Mouse (Mus musculus) MEL (cell line): ENCODE results near the gene Vasn. TPM values are rescaled to one million over a fixed set of nuclear protein-coding genes. Genes with fewer than 3 reads are reported as not detected.

ENCODE experiments used
- DNase-seq: peaks from one replicate; pipeline ENCODE4 v3.0.0; 2011; ENCODE audit warnings: low read depth, low spot score
- H3K27ac ChIP-seq: 2 replicates; pipeline ENCODE4 v1.5.1; 2012; ENCODE audit warnings: low read depth, mild to moderate bottlenecking, control low read depth, low read length, moderate library complexity; ENCODE audit not compliant: control insufficient read depth
- H3K27me3 ChIP-seq, 2 experiments: fragments of 150-350 bp in 1 of 2; sonication (generic) in 1 of 2; 2 replicates each; pipeline ENCODE4 v1.6.1; 2012; ENCODE audit warnings: low read length in 2 of 2, mild to moderate bottlenecking in 2 of 2, improper control_type of control experiment in 1 of 2, moderate library complexity in 1 of 2; ENCODE audit not compliant: insufficient read depth in 2 of 2, control insufficient read depth in 1 of 2
- H3K36me3 ChIP-seq, 2 experiments: 2 replicates each; pipeline ENCODE4 v1.6.1; 2012 to 2014; ENCODE audit warnings: low read length in 2 of 2, improper control_type of control experiment in 1 of 2, inconsistent platforms in 1 of 2, mild to moderate bottlenecking in 1 of 2; ENCODE audit not compliant: insufficient read depth in 2 of 2, control insufficient read depth in 1 of 2
- H3K4me1 ChIP-seq, 2 experiments: fragments of 150-350 bp in 1 of 2; sonication (generic) in 1 of 2; 2 replicates each; pipeline ENCODE4 v1.6.1; 2012; ENCODE audit warnings: low read length in 2 of 2, improper control_type of control experiment in 1 of 2, mild to moderate bottlenecking in 1 of 2; ENCODE audit not compliant: insufficient read depth in 2 of 2, control insufficient read depth in 1 of 2
- H3K4me3 ChIP-seq, 2 experiments: fragments of 150-350 bp in 1 of 2; sonication (generic) in 1 of 2; 2 replicates each; pipeline ENCODE4 v1.5.1; 2012; ENCODE audit warnings: low read depth in 2 of 2, low read length in 2 of 2, mild to moderate bottlenecking in 2 of 2, moderate library complexity in 2 of 2, control low read depth in 1 of 2, improper control_type of control experiment in 1 of 2; ENCODE audit not compliant: control insufficient read depth in 1 of 2, insufficient read depth in 1 of 2
- H3K79me2 ChIP-seq: 2 replicates; pipeline ENCODE4 v1.6.1; 2012; ENCODE audit warnings: mild to moderate bottlenecking, low read length, moderate library complexity; ENCODE audit not compliant: control insufficient read depth, poor library complexity, insufficient read depth
- H3K9ac ChIP-seq: 2 replicates; pipeline ENCODE4 v1.6.1; 2012; ENCODE audit warnings: low read depth, mild to moderate bottlenecking, control low read depth, low read length, moderate library complexity; ENCODE audit not compliant: control insufficient read depth, poor library complexity, severe bottlenecking
- H3K9me3 ChIP-seq: fragments of 150-350 bp; sonication (generic); replicated peaks from 2 replicates; pipeline ENCODE4 v1.6.1; 2012; ENCODE audit warnings: mild to moderate bottlenecking, low read length, improper control_type of control experiment, moderate library complexity; ENCODE audit not compliant: insufficient read depth
- BHLHE40 ChIP-seq: IDR thresholded peaks from 2 replicates; pipeline ENCODE4 v1.6.1; 2012; ENCODE audit warnings: low read depth, mild to moderate bottlenecking, inconsistent platforms, low read length, improper control_type of control experiment, borderline replicate concordance
- CHD1 ChIP-seq: IDR thresholded peaks from 2 replicates; pipeline ENCODE4 v1.6.1; 2012; ENCODE audit warnings: low read depth, mild to moderate bottlenecking, inconsistent platforms, low read length, improper control_type of control experiment
- CHD2 ChIP-seq: IDR thresholded peaks from 2 replicates; pipeline ENCODE4 v1.6.1; 2011; ENCODE audit warnings: low read length, improper control_type of control experiment
- CTCF ChIP-seq, 3 experiments: IDR thresholded peaks in 2 of 3; conservative IDR thresholded peaks in 1 of 3; 2 replicates each; pipeline ENCODE4 v1.5.1; 2011 to 2012; ENCODE audit warnings: low read length in 3 of 3, low read depth in 2 of 3, mild to moderate bottlenecking in 2 of 3, improper control_type of control experiment in 1 of 3, inconsistent platforms in 1 of 3, mixed read lengths in 1 of 3, moderate library complexity in 1 of 3; ENCODE audit not compliant: control insufficient read depth in 1 of 3, insufficient read depth in 1 of 3, poor library complexity in 1 of 3, severe bottlenecking in 1 of 3
- KAT2A ChIP-seq: conservative IDR thresholded peaks from 2 replicates; pipeline ENCODE4 v1.6.1; 2012; ENCODE audit warnings: low read depth, low read length, improper control_type of control experiment, inconsistent platforms
- MAFK ChIP-seq: IDR thresholded peaks from 2 replicates; pipeline ENCODE4 v1.6.1; 2011; ENCODE audit warnings: low read depth, mild to moderate bottlenecking, low read length, improper control_type of control experiment, borderline replicate concordance
- MAZ ChIP-seq: IDR thresholded peaks from 2 replicates; pipeline ENCODE4 v1.6.1; 2012; ENCODE audit warnings: low read depth, mild to moderate bottlenecking, inconsistent platforms, low read length, improper control_type of control experiment
- MXI1 ChIP-seq: IDR thresholded peaks from 2 replicates; pipeline ENCODE4 v1.6.1; 2011; ENCODE audit warnings: mild to moderate bottlenecking, low read depth, low read length, improper control_type of control experiment
- MYB ChIP-seq: IDR thresholded peaks from 2 replicates; pipeline ENCODE4 v1.6.1; 2011; ENCODE audit warnings: mild to moderate bottlenecking, low read depth, low read length, improper control_type of control experiment
- MYC ChIP-seq: IDR thresholded peaks from 2 replicates; pipeline ENCODE4 v1.6.1; 2011; ENCODE audit warnings: low read depth, mild to moderate bottlenecking, low read length, improper control_type of control experiment, moderate library complexity
- NRF1 ChIP-seq: IDR thresholded peaks from 2 replicates; pipeline ENCODE4 v1.6.1; 2014; ENCODE audit warnings: low read depth, mild to moderate bottlenecking, inconsistent platforms, low read length, improper control_type of control experiment, moderate library complexity; ENCODE audit not compliant: poor library complexity, insufficient read depth, severe bottlenecking
- POLR2A ChIP-seq, 2 experiments: IDR thresholded peaks; 2 replicates each; pipeline ENCODE4 v1.6.1; 2011 to 2012; ENCODE audit warnings: low read length in 2 of 2, mild to moderate bottlenecking in 2 of 2, control low read depth in 1 of 2, improper control_type of control experiment in 1 of 2, low read depth in 1 of 2, moderate library complexity in 1 of 2; ENCODE audit not compliant: control insufficient read depth in 1 of 2, insufficient read depth in 1 of 2, poor library complexity in 1 of 2
- SIN3A ChIP-seq: IDR thresholded peaks from 2 replicates; pipeline ENCODE4 v1.6.1; 2012; ENCODE audit warnings: low read length, improper control_type of control experiment, inconsistent platforms
- SMC3 ChIP-seq: IDR thresholded peaks from 2 replicates; pipeline ENCODE4 v1.6.1; 2011; ENCODE audit warnings: low read depth, low read length, improper control_type of control experiment
- TCF12 ChIP-seq: IDR thresholded peaks from 2 replicates; pipeline ENCODE4 v1.6.1; 2014; ENCODE audit warnings: low read depth, mild to moderate bottlenecking, inconsistent platforms, low read length, improper control_type of control experiment, moderate library complexity
- UBTF ChIP-seq: IDR thresholded peaks from 2 replicates; pipeline ENCODE4 v1.6.1; 2012; ENCODE audit warnings: low read depth, mild to moderate bottlenecking, inconsistent platforms, low read length, improper control_type of control experiment, moderate library complexity, borderline replicate concordance; ENCODE audit not compliant: insufficient read depth
- USF2 ChIP-seq, 2 experiments: IDR thresholded peaks; 2 replicates each; pipeline ENCODE4 v1.6.1; 2011 to 2012; ENCODE audit warnings: improper control_type of control experiment in 2 of 2, low read length in 2 of 2, borderline replicate concordance in 1 of 2, inconsistent platforms in 1 of 2, low read depth in 1 of 2, mild to moderate bottlenecking in 1 of 2; ENCODE audit not compliant: insufficient read depth in 1 of 2
- ZC3H11A ChIP-seq: IDR thresholded peaks from 2 replicates; pipeline ENCODE4 v1.6.1; 2012; ENCODE audit warnings: low read depth, mild to moderate bottlenecking, inconsistent platforms, low read length, improper control_type of control experiment
- ZNF384 ChIP-seq: IDR thresholded peaks from 2 replicates; pipeline ENCODE4 v1.6.1; 2012; ENCODE audit warnings: low read depth, mild to moderate bottlenecking, inconsistent platforms, low read length, improper control_type of control experiment
- polyA plus RNA-seq, 2 experiments: library from polyadenylated mRNA; stranded (reverse) in 1 of 2; unstranded in 1 of 2; fragments of >175 nt in 1 of 2; fragments of >200 nt in 1 of 2; gene quantifications; 2 replicates each; pipeline versions ENCODE4 v1.2.1 to v1.2.4; 2012; ENCODE audit warnings: low replicate concordance in 2 of 2, low read depth in 1 of 2; ENCODE audit not compliant: insufficient read length in 2 of 2, insufficient read depth in 1 of 2, missing spikeins in 1 of 2
- total RNA-seq: library from RNA; depleted of rRNA; stranded (reverse); fragments of 300-350 nt; gene quantifications from 2 replicates; pipeline ENCODE4 v1.2.3, GENCODE M21; 2012

Gene Vasn
- total and polyA plus RNA-seq, 3 experiments: 0.19 to 3.1 TPM; not detected in 1

GRCm38 (mm10) chr16:4629950-4630349, 9.8 kb upstream of the Vasn start (continued):
- no peak for TF ChIP-seq NRF1
- TF ChIP-seq ZC3H11A: peak; percentile 57
- no peak for TF ChIP-seq UBTF
- peak; percentile 20; the same call in 1 of the 2 replicates for TF ChIP-seq BHLHE40
- no peak for TF ChIP-seq ZNF384
- no peak for TF ChIP-seq MAFK
- no peak for TF ChIP-seq MXI1
- TF ChIP-seq USF2 (IDR thresholded peaks at IDR 0.05; ENCODE audit: borderline replicate concordance in 1 of 2, insufficient read depth in 1 of 2, low read depth in 1 of 2, low read length in 2 of 2): no peak
- no peak for TF ChIP-seq CHD1

- Histone ChIP-seq H3K27me3 (no peaks in the 10 kb centered on the region), H3K36me3 (no peaks in the 10 kb centered on the region; a peak in 1 of 4 replicates), H3K27ac (no peak overlapping the region), H3K4me1 (no peaks in the 10 kb centered on the region), H3K4me3 (no peak overlapping the region), H3K9me3 (no peaks in the 10 kb centered on the region), H3K9ac (no peak overlapping the region), H3K79me2 (no peaks in the 10 kb centered on the region)
- no peak for TF ChIP-seq MXI1
- TF ChIP-seq USF2 (IDR thresholded peaks at IDR 0.05; ENCODE audit: borderline replicate concordance in 1 of 2, insufficient read depth in 1 of 2, low read depth in 1 of 2, low read length in 2 of 2): no peak
- TF ChIP-seq CTCF (IDR thresholded peaks at IDR 0.05 in 2 of 3, conservative IDR thresholded peaks at IDR 0.05 in 1 of 3; ENCODE audit: control insufficient read depth in 1 of 3, insufficient read depth in 1 of 3, low read depth in 2 of 3, low read length in 3 of 3, poor library complexity in 1 of 3, severe bottlenecking in 1 of 3): peak; percentile 9 to 43 (median 23); a peak in 3 of 6 replicates
- peak; percentile 20; the same call in 1 of the 2 replicates for TF ChIP-seq SMC3
- DNase-seq: no peak
These were observed 7.7 kb upstream of the Vasn start for GRCm38 (mm10) chr16:4632050-4632449.

GRCm38 (mm10) chr16:4633661-4634060, 6.1 kb upstream of the Vasn start:
- Histone ChIP-seq H3K9ac (no peak overlapping the region), H3K79me2 (no peaks in the 10 kb centered on the region), H3K27ac (no peak overlapping the region), H3K4me1 (no peaks in the 10 kb centered on the region), H3K9me3 (no peaks in the 10 kb centered on the region), H3K4me3 (no peak overlapping the region), H3K27me3 (no peaks in the 10 kb centered on the region), H3K36me3 (peaks cover 0 to 1% of the 10 kb centered on the region in 2 experiments; a peak in 2 of 4 replicates)
- TF ChIP-seq CHD2 (no peak), MYC (no peak), BHLHE40 (no peak), MAFK (no peak), ZNF384 (no peak), CHD1 (no peak), UBTF (no peak), SIN3A (no peak), KAT2A (no peak), TCF12 (no peak), MXI1 (no peak), POLR2A (IDR thresholded peaks at IDR 0.05; ENCODE audit: control insufficient read depth in 1 of 2, insufficient read depth in 1 of 2, low read depth in 1 of 2, low read length in 2 of 2, poor library complexity in 1 of 2) (no peak), MAZ (no peak), MYB (no peak)
- DNase-seq: no peak
